Mouse (Mus musculus): ENCODE measurements around the gene Fbxl7. TPM values are rescaled to one million over a fixed set of nuclear protein-coding genes. Genes with fewer than 3 reads are reported as not detected.

Gene Fbxl7
- total and polyA plus RNA-seq, 2 experiments from 2014 or later, result 2.5 to 7.1 TPM

GRCm38 (mm10) chr15:26623242-26623641, 272.1 kb downstream of the Fbxl7 start:
- H3K9me3 ChIP-seq (ENCODE audit: low read length), result no peaks in the 10 kb centered on the region
- 95% methylated on average over 17 of the region's 17 CpGs for WGBS
- no peak overlapping the region for H3K4me3 ChIP-seq (ENCODE audit: low read depth, low read length)
- H3K27me3 ChIP-seq (ENCODE audit: insufficient read depth, low read length), result no peaks in the 10 kb centered on the region
- no peak overlapping the region for H3K9ac ChIP-seq
- DNase-seq (no peak), ATAC-seq (no peak)
- no peak overlapping the region for H3K4me2 ChIP-seq (ENCODE audit: low read depth)
- no peaks in the 10 kb centered on the region for H3K4me1 ChIP-seq (ENCODE audit: insufficient read depth)
- H3K36me3 ChIP-seq (ENCODE audit: insufficient read depth), result no peaks in the 10 kb centered on the region
- TF ChIP-seq CTCF (IDR thresholded peaks at IDR 0.05; ENCODE audit: low read depth), result no peak
- H3K27ac ChIP-seq (ENCODE audit: low read depth, low read length), result no peak overlapping the region

- Histone ChIP-seq H3K4me1 (ENCODE audit: insufficient read depth) (no peaks in the 10 kb centered on the region), H3K27me3 (ENCODE audit: insufficient read depth, low read length) (no peaks in the 10 kb centered on the region), H3K9me3 (ENCODE audit: low read length) (no peaks in the 10 kb centered on the region), H3K27ac (ENCODE audit: low read depth, low read length) (no peak overlapping the region), H3K36me3 (ENCODE audit: insufficient read depth) (no peaks in the 10 kb centered on the region), H3K4me3 (ENCODE audit: low read depth, low read length) (no peak overlapping the region), H3K4me2 (ENCODE audit: low read depth) (no peak overlapping the region), H3K9ac (no peak overlapping the region)
- DNase-seq (peak; percentile 77), ATAC-seq (peak; percentile 76)
- WGBS, result 10% methylated on average over 5 of the region's 5 CpGs
- peak; percentile 80 for TF ChIP-seq CTCF (IDR thresholded peaks at IDR 0.05; ENCODE audit: low read depth)
Observed at GRCm38 (mm10) chr15:26620279-26620678, 275.1 kb downstream of the Fbxl7 start.

- DNase-seq (peak; percentile 45), ATAC-seq (no peak; the same call in 1 of the 2 replicates)
- H3K9me3 ChIP-seq (ENCODE audit: low read length), result no peaks in the 10 kb centered on the region
- no peak overlapping the region for H3K27ac ChIP-seq (ENCODE audit: low read depth, low read length)
- H3K4me3 ChIP-seq (ENCODE audit: low read depth, low read length), result no peak overlapping the region
- WGBS, result 43% methylated on average over 7 of the region's 7 CpGs
- H3K9ac ChIP-seq, result no peak overlapping the region
- no peak overlapping the region for H3K4me2 ChIP-seq (ENCODE audit: low read depth)
- no peaks in the 10 kb centered on the region for H3K27me3 ChIP-seq (ENCODE audit: insufficient read depth, low read length)
- H3K36me3 ChIP-seq (ENCODE audit: insufficient read depth), result no peaks in the 10 kb centered on the region
- no peaks in the 10 kb centered on the region for H3K4me1 ChIP-seq (ENCODE audit: insufficient read depth)
- no peak for TF ChIP-seq CTCF (IDR thresholded peaks at IDR 0.05; ENCODE audit: low read depth)
Observed at GRCm38 (mm10) chr15:26619221-26619620, 276.2 kb downstream of the Fbxl7 start.

GRCm38 (mm10) chr15:26596239-26596638, 299.1 kb downstream of the Fbxl7 start:
- no peak overlapping the region for H3K9ac ChIP-seq
- H3K9me3 ChIP-seq (ENCODE audit: low read length), result no peaks in the 10 kb centered on the region
- ATAC-seq (no peak), DNase-seq (no peak)
- H3K4me2 ChIP-seq (ENCODE audit: low read depth), result no peak overlapping the region
- WGBS, result 75% methylated on average over 3 of the region's 3 CpGs
- no peaks in the 10 kb centered on the region for H3K36me3 ChIP-seq (ENCODE audit: insufficient read depth)
- H3K4me1 ChIP-seq (ENCODE audit: insufficient read depth), result no peaks in the 10 kb centered on the region
- no peak for TF ChIP-seq CTCF (IDR thresholded peaks at IDR 0.05; ENCODE audit: low read depth)
- H3K27ac ChIP-seq (ENCODE audit: low read depth, low read length), result no peak overlapping the region
- no peak overlapping the region for H3K4me3 ChIP-seq (ENCODE audit: low read depth, low read length)
- no peaks in the 10 kb centered on the region; the same call in 1 of the 2 replicates for H3K27me3 ChIP-seq (ENCODE audit: insufficient read depth, low read length)

GRCm38 (mm10) chr15:26579947-26580709, 315.3 kb downstream of the Fbxl7 start:
- no peak for TF ChIP-seq CTCF (IDR thresholded peaks at IDR 0.05; ENCODE audit: low read depth)
- no peak overlapping the region for H3K4me3 ChIP-seq (ENCODE audit: low read depth, low read length)
- H3K27ac ChIP-seq (ENCODE audit: low read depth, low read length), result no peak overlapping the region
- no peaks in the 10 kb centered on the region for H3K9me3 ChIP-seq (ENCODE audit: low read length)
- no peaks in the 10 kb centered on the region for H3K27me3 ChIP-seq (ENCODE audit: insufficient read depth, low read length)
- no peak overlapping the region for H3K9ac ChIP-seq
- H3K36me3 ChIP-seq (ENCODE audit: insufficient read depth), result no peaks in the 10 kb centered on the region
- 53% methylated on average over 8 of the region's 8 CpGs for WGBS
- no peaks in the 10 kb centered on the region for H3K4me1 ChIP-seq (ENCODE audit: insufficient read depth)
- ATAC-seq (peak; percentile 88), DNase-seq (peak; percentile 48)
- H3K4me2 ChIP-seq (ENCODE audit: low read depth), result no peak overlapping the region

GRCm38 (mm10) chr15:26578500-26578899, 316.9 kb downstream of the Fbxl7 start:
- no peak for ATAC-seq
- no peak overlapping the region for H3K4me3 ChIP-seq (ENCODE audit: low read depth, low read length)
- TF ChIP-seq CTCF (IDR thresholded peaks at IDR 0.05; ENCODE audit: low read depth), result no peak
- no peaks in the 10 kb centered on the region for H3K4me1 ChIP-seq (ENCODE audit: insufficient read depth)
- no peaks in the 10 kb centered on the region for H3K27me3 ChIP-seq (ENCODE audit: insufficient read depth, low read length)
- 83% methylated on average over 1 of the region's 1 CpGs for WGBS
- H3K27ac ChIP-seq (ENCODE audit: low read depth, low read length), result no peak overlapping the region
- no peaks in the 10 kb centered on the region for H3K36me3 ChIP-seq (ENCODE audit: insufficient read depth)
- no peak overlapping the region for H3K4me2 ChIP-seq (ENCODE audit: low read depth)
- no peaks in the 10 kb centered on the region for H3K9me3 ChIP-seq (ENCODE audit: low read length)
- DNase-seq, result no peak
- H3K9ac ChIP-seq, result no peak overlapping the region

GRCm38 (mm10) chr15:26566076-26566475, 329.3 kb downstream of the Fbxl7 start:
- no peaks in the 10 kb centered on the region for H3K9me3 ChIP-seq (ENCODE audit: low read length)
- no peak overlapping the region for H3K4me2 ChIP-seq (ENCODE audit: low read depth)
- DNase-seq (no peak), ATAC-seq (no peak)
- H3K27me3 ChIP-seq (ENCODE audit: insufficient read depth, low read length), result no peaks in the 10 kb centered on the region
- TF ChIP-seq CTCF (IDR thresholded peaks at IDR 0.05; ENCODE audit: low read depth), result no peak
- no peaks in the 10 kb centered on the region for H3K36me3 ChIP-seq (ENCODE audit: insufficient read depth)
- no peak overlapping the region for H3K4me3 ChIP-seq (ENCODE audit: low read depth, low read length)
- no peaks in the 10 kb centered on the region for H3K4me1 ChIP-seq (ENCODE audit: insufficient read depth)
- H3K27ac ChIP-seq (ENCODE audit: low read depth, low read length), result no peak overlapping the region
- 90% methylated on average over 2 of the region's 2 CpGs for WGBS
- no peak overlapping the region for H3K9ac ChIP-seq
